Mouse (Mus musculus) stomach, postnatal 0 days (tissue): ENCODE measurements around the gene Slc2a4. TPM values are rescaled to one million over a fixed set of nuclear protein-coding genes. Genes with fewer than 3 reads are reported as not detected.

Experiments
- ATAC-seq: fragments of 200-750 bp; cut with Nextera tagmentation; 2 replicates; pipeline ENCODE4 v1.8.0; 2017; ENCODE audit not compliant: low FRiP score, low TSS enrichment
- DNase-seq: peaks from one replicate; pipeline ENCODE4 v3.0.0-alpha.2; 2016; ENCODE audit warnings: low spot score
- H3K27ac ChIP-seq: fragments of 300-500 bp; sonication (generic); replicated peaks from 2 replicates; pipeline ENCODE4 v1.5.1; 2014; ENCODE audit warnings: mild to moderate bottlenecking, control low read depth
- H3K27me3 ChIP-seq: fragments of 300-500 bp; sonication (generic); 2 replicates; pipeline ENCODE4 v1.6.1; 2014; ENCODE audit warnings: low read length; ENCODE audit not compliant: control insufficient read depth, insufficient read depth
- H3K36me3 ChIP-seq: fragments of 300-500 bp; sonication (generic); 2 replicates; pipeline ENCODE4 v1.6.1; 2014; ENCODE audit warnings: low read length, mixed read lengths; ENCODE audit not compliant: control insufficient read depth, insufficient read depth
- H3K4me1 ChIP-seq: fragments of 300-500 bp; sonication (generic); replicated peaks from 2 replicates; pipeline ENCODE4 v1.6.1; 2014; ENCODE audit warnings: antibody characterized with exemption; ENCODE audit not compliant: control insufficient read depth, insufficient read depth
- H3K4me2 ChIP-seq: fragments of 300-500 bp; sonication (generic); replicated peaks from 2 replicates; pipeline ENCODE4 v1.6.1; 2014; ENCODE audit warnings: low read depth, mild to moderate bottlenecking, control low read depth, moderate library complexity
- H3K4me3 ChIP-seq: fragments of 300-500 bp; sonication (generic); 2 replicates; pipeline ENCODE4 v1.5.1; 2014; ENCODE audit warnings: low read depth, low read length, control low read depth
- H3K9ac ChIP-seq: fragments of 300-500 bp; sonication (generic); 2 replicates; pipeline ENCODE4 v1.6.1; 2014; ENCODE audit warnings: mild to moderate bottlenecking, low read length, control low read depth, mixed read lengths
- H3K9me3 ChIP-seq: fragments of 300-500 bp; sonication (generic); 2 replicates; pipeline ENCODE4 v1.6.1; 2016; ENCODE audit warnings: low read length; ENCODE audit not compliant: control insufficient read depth
- CTCF ChIP-seq: IDR thresholded peaks from 2 replicates; pipeline ENCODE4 v1.5.1; 2016; ENCODE audit warnings: antibody characterized with exemption, low read depth, mild to moderate bottlenecking, moderate library complexity
- EP300 ChIP-seq: optimal IDR thresholded peaks from 2 replicates; pipeline ENCODE3; 2016; ENCODE audit warnings: antibody characterized with exemption
- WGBS: fragments of 180-500 bp; shearing (Covaris S2); extraction: QIAGEN DNeasy Blood & Tissue Kit; methylation state at CpG from one replicate; pipeline ENCODE4 v1.1.7; 2014; 5-methylcytosine and 5-hydroxymethylcytosine counted together
- microRNA-seq: library from miRNA; unstranded; fragments of <30 nt; microRNA quantifications from one replicate; pipeline ENCODE4, GENCODE M21; 2016
- polyA plus RNA-seq: library from polyadenylated mRNA; unstranded; fragments of >200 nt; fragmentation: Nextera tagmentation; extraction: Ambion mirVana; gene quantifications from 2 replicates; pipeline ENCODE4 v1.2.1, GENCODE M21; 2015

The Slc2a4 gene
- polyA plus RNA-seq, 1 experiment from 2014 or later, result 36.4 TPM

DNA sequence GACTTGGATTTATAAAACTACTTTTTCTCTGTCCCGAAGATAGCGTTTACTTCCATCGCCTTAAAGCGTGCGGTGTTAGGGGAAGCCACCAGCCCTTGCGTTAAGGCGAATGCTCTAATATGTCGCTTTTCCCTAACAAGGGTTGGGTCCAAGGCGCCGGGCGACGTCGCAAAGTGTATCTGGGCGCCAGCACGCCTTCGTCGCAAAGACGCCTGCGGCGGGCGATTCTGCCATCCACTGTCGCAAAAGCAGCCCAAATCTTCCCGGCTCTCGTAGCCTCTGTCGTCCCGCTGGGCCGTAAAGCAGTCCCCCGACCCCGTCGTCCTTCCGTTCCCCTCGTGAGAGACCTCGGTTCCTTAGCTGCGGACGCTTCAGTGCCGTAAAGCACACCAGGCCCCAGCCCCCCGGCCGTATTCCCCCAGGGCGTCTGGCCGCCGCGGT is 46.6 kb downstream of the Slc2a4 start:
- peak; percentile 95 for DNase-seq
- WGBS, result under 1% methylated on average over 42 of the region's 42 CpGs
- peaks cover 4% of the 10 kb centered on the region; the same call in 1 of the 2 replicates for H3K4me1 ChIP-seq

DNA sequence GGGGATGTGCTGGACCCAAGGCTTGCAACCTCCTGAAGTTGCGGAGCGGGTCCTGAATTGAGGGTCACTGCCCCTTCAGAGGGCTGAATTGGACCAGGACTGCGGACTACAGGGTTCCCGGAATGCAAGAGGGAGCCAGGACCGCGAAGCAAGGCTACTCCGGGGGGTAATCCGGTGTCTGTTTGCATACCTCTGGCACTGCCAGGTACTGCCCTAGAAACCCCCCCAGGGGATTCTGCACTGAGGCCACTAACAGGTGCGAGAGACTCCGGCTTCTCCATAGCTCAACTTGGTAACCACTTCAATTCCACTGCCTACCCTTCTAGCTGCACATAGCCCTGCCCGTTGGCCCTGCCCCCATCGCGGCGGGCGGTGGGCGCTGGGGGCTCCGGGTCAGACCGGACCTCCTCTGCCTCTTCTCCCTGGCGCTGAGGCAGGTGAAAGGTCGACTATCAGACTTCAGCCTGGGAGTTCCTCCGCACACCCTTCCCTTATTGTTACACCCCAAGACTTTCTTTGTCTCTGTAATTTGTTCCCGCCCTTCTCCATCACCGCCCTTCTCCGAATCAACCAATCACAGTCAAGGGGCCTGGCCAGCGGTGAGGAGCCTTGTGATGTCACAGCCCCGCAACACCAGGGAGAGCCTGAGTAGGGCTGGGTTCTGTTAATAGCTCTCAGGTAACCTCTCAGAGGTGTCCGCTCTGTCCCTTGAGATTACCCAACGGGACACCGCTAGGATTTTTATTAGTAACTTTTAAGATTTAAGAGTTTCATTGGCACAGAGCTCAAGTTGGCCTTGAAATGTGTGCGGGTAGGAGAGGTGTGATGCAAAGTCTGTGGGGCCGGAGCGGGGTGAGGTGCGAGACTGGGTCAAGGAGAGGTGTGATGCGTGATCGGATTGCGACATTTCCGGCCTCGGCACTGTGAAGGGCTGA is 47.2 kb downstream of the Slc2a4 start, which contains the start of the genes 2810408A11Rik and Neurl4:
Gene 2810408A11Rik, minus strand, starts transcription at position 517 of the 935 bp plus-strand sequence.
Gene Neurl4, plus strand, starts transcription at position 602 of the 935 bp plus-strand sequence.
- WGBS, result under 1% methylated on average over 31 of the region's 38 CpGs
- peak within 1 kb of the TSS; percentile 98 for H3K27ac ChIP-seq

More for the DNA sequence above, 46.6 kb downstream of the Slc2a4 start:
- Histone ChIP-seq H3K27ac (peak overlapping the region; percentile 98), H3K4me3 (peak overlapping the region; percentile 79), H3K36me3 (peaks cover 15% of the 10 kb centered on the region), H3K9me3 (no peaks in the 10 kb centered on the region), H3K9ac (peak overlapping the region; percentile 84), H3K4me2 (peak overlapping the region; percentile 95), H3K27me3 (no peaks in the 10 kb centered on the region)
- no peak for TF ChIP-seq EP300
- no peak for TF ChIP-seq CTCF
- ATAC-seq, result peak; percentile 82

GRCm38 (mm10) chr11:69899870-69900269 is 48.1 kb downstream of the Slc2a4 start:
- 23% methylated on average over 4 of the region's 4 CpGs for WGBS
- TF ChIP-seq CTCF (no peak), EP300 (no peak)
- peak overlapping the region; percentile 79; the same call in 1 of the 2 replicates for H3K4me3 ChIP-seq
- H3K4me1 ChIP-seq, result peaks cover 4% of the 10 kb centered on the region; the same call in 1 of the 2 replicates
- no peak overlapping the region for H3K27ac ChIP-seq
- H3K4me2 ChIP-seq, result peak overlapping the region; percentile 95
- no peaks in the 10 kb centered on the region for H3K27me3 ChIP-seq
- H3K9ac ChIP-seq, result no peak overlapping the region; the same call in 1 of the 2 replicates
- ATAC-seq (no peak), DNase-seq (no peak)
- 0 out of 2 replicates have a peak, but pooled peaks cover 6% of the 10 kb centered on the region for H3K36me3 ChIP-seq
- no peaks in the 10 kb centered on the region for H3K9me3 ChIP-seq

More for the DNA sequence above, 47.2 kb downstream of the Slc2a4 start, which contains the start of the genes 2810408A11Rik and Neurl4:
- peak within 1 kb of the TSS; percentile 95 for H3K4me2 ChIP-seq
- H3K4me3 ChIP-seq, result peak within 1 kb of the TSS; percentile 79
- H3K27me3 ChIP-seq, result no peaks in the 10 kb centered on the region
- DNase-seq (peak; percentile 93), ATAC-seq (peak; percentile 94)
- H3K9me3 ChIP-seq, result no peaks in the 10 kb centered on the region
- H3K9ac ChIP-seq, result peak within 1 kb of the TSS; percentile 84
- H3K4me1 ChIP-seq, result peaks cover 4% of the 10 kb centered on the region; the same call in 1 of the 2 replicates
- TF ChIP-seq EP300 (peak; percentile 78), CTCF (no peak)
- peaks cover 8% of the 10 kb centered on the region; the same call in 1 of the 2 replicates for H3K36me3 ChIP-seq

GRCm38 (mm10) chr11:69895291-69895690 is 52.7 kb downstream of the Slc2a4 start, which contains the start of gene Acap1:
Acap1 (minus strand) TSS chr11:69895539.
- Histone ChIP-seq H3K9me3 (no peaks in the 10 kb centered on the region), H3K36me3 (no peaks in the 10 kb centered on the region), H3K4me3 (no peak within 1 kb of the TSS), H3K27me3 (no peaks in the 10 kb centered on the region), H3K27ac (no peak within 1 kb of the TSS), H3K4me2 (no peak within 1 kb of the TSS), H3K9ac (no peak within 1 kb of the TSS), H3K4me1 (no peaks in the 10 kb centered on the region)
- ATAC-seq, result no peak
- no peak for DNase-seq
- WGBS, result 71% methylated on average over 4 of the region's 4 CpGs
- TF ChIP-seq CTCF, result no peak
- no peak for TF ChIP-seq EP300

DNA sequence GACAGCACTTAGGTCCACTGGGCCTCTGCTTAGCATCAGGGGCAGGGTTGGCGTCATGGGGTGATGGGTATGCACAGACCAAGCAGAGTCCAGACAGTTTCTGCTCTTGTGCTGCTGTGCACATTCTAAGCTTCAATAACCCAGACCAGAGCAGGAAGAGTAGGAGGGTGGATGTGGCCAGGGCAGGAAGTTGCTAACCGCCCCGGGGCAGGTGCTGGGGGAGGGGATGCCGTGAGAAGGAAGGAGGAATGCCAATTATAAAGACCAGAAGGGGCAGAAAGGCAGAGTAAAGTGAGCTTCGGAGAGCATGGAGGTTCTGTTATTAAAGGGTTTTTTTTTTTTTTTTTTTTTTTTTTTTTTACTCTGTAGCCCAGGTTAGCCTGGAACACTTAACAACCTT is 53.3 kb downstream of the Slc2a4 start:
- Histone ChIP-seq H3K9me3 (no peaks in the 10 kb centered on the region), H3K27ac (no peak overlapping the region), H3K27me3 (no peaks in the 10 kb centered on the region), H3K4me2 (no peak overlapping the region), H3K9ac (no peak overlapping the region), H3K36me3 (no peaks in the 10 kb centered on the region), H3K4me3 (no peak overlapping the region), H3K4me1 (no peaks in the 10 kb centered on the region)
- ATAC-seq (no peak), DNase-seq (no peak)
- 78% methylated on average over 5 of the region's 5 CpGs for whole genome bisulfite sequencing
- TF ChIP-seq CTCF, result no peak

Small RNA genes within 50 kb of the gene (microRNA-seq; reads per million reads assigned to microRNA genes)
- gene Gm44349, result not detected

Other genes with a start within 250 kb of the Slc2a4 start
- 7.9 and 9.0 TPM in 2 replicates for gene Polr2a, start 189.6 kb downstream of the Slc2a4 start, polyA plus RNA-seq
- gene Slc35g3, start 186.2 kb downstream of the Slc2a4 start, polyA plus RNA-seq, result 0.11 TPM in 1 of 2 replicates, not detected in the other
- 2.6 and 2.7 TPM in 2 replicates for gene Zbtb4, start 182.3 kb downstream of the Slc2a4 start, polyA plus RNA-seq
- gene Chrnb1, start 152.2 kb downstream of the Slc2a4 start, polyA plus RNA-seq, result 4.3 and 5.0 TPM in 2 replicates
- gene Fgf11, start 146.3 kb downstream of the Slc2a4 start, polyA plus RNA-seq, result 0.67 and 0.90 TPM in 2 replicates
- gene Tmem102, start 142.6 kb downstream of the Slc2a4 start, polyA plus RNA-seq, result 28.4 and 34.4 TPM in 2 replicates
- not detected in 2 replicates for gene Gm39566, start 132.9 kb downstream of the Slc2a4 start, polyA plus RNA-seq
- not detected in 2 replicates for gene Spem2, start 129.7 kb downstream of the Slc2a4 start, polyA plus RNA-seq
- not detected in 2 replicates for gene Spem1, start 126.0 kb downstream of the Slc2a4 start, polyA plus RNA-seq
- 2.5 and 2.7 TPM in 2 replicates for gene Nlgn2, start 110.4 kb downstream of the Slc2a4 start, polyA plus RNA-seq
- gene Tmem256, start 109.7 kb downstream of the Slc2a4 start, polyA plus RNA-seq, result 329 and 366 TPM in 2 replicates
- gene Plscr3, start 101.8 kb downstream of the Slc2a4 start, polyA plus RNA-seq, result 54.4 and 58.4 TPM in 2 replicates
- gene Tnk1, start 89.5 kb downstream of the Slc2a4 start, polyA plus RNA-seq, result 12.3 TPM in 2 replicates
- gene Tmem95, start 70.2 kb downstream of the Slc2a4 start, polyA plus RNA-seq, result 0.25 and 0.54 TPM in 2 replicates
- gene Kctd11, start 66.8 kb downstream of the Slc2a4 start, polyA plus RNA-seq, result 15.9 and 18.1 TPM in 2 replicates
- 0.70 and 0.71 TPM in 2 replicates for gene Acap1, start 52.6 kb downstream of the Slc2a4 start, polyA plus RNA-seq
- 5.6 and 5.9 TPM in 2 replicates for gene 2810408A11Rik, start 47.2 kb downstream of the Slc2a4 start, polyA plus RNA-seq
- gene Neurl4, start 47.1 kb downstream of the Slc2a4 start, polyA plus RNA-seq, result 2.3 and 3.9 TPM in 2 replicates
- gene Gps2, start 34.3 kb downstream of the Slc2a4 start, polyA plus RNA-seq, result 40.6 and 43.3 TPM in 2 replicates
- 1,169 and 1,205 TPM in 2 replicates for gene Eif5a, start 26.2 kb downstream of the Slc2a4 start, polyA plus RNA-seq
- gene Ybx2, start 12.4 kb downstream of the Slc2a4 start, polyA plus RNA-seq, result 1.4 and 1.7 TPM in 2 replicates
- gene Cldn7, start 16.6 kb upstream of the Slc2a4 start, polyA plus RNA-seq, result 119 and 125 TPM in 2 replicates
- 13.1 and 14.9 TPM in 2 replicates for gene Ctdnep1, start 33.0 kb upstream of the Slc2a4 start, polyA plus RNA-seq
- gene Elp5, start 34.3 kb upstream of the Slc2a4 start, polyA plus RNA-seq, result 73.1 and 73.4 TPM in 2 replicates
- 536 and 544 TPM in 2 replicates for gene Gabarap, start 43.0 kb upstream of the Slc2a4 start, polyA plus RNA-seq
- 34.4 and 38.5 TPM in 2 replicates for gene Phf23, start 47.6 kb upstream of the Slc2a4 start, polyA plus RNA-seq
- 9.8 and 11.1 TPM in 2 replicates for gene Dvl2, start 52.4 kb upstream of the Slc2a4 start, polyA plus RNA-seq
- 136 and 143 TPM in 2 replicates for gene Acadvl, start 67.2 kb upstream of the Slc2a4 start, polyA plus RNA-seq
- 2.6 and 3.9 TPM in 2 replicates for gene Dlg4, start 68.8 kb upstream of the Slc2a4 start, polyA plus RNA-seq
- 0.70 and 0.83 TPM in 2 replicates for gene Asgr1, start 105.9 kb upstream of the Slc2a4 start, polyA plus RNA-seq
- 0.19 and 0.30 TPM in 2 replicates for gene Asgr2, start 144.5 kb upstream of the Slc2a4 start, polyA plus RNA-seq
- gene Mgl2, start 182.1 kb upstream of the Slc2a4 start, polyA plus RNA-seq, result 0.48 and 0.68 TPM in 2 replicates
- 1.0 and 1.4 TPM in 2 replicates for gene Clec10a, start 208.0 kb upstream of the Slc2a4 start, polyA plus RNA-seq